Mouse (Mus musculus): ENCODE measurements around the gene Cldn34d.

The Cldn34d gene

DNA sequence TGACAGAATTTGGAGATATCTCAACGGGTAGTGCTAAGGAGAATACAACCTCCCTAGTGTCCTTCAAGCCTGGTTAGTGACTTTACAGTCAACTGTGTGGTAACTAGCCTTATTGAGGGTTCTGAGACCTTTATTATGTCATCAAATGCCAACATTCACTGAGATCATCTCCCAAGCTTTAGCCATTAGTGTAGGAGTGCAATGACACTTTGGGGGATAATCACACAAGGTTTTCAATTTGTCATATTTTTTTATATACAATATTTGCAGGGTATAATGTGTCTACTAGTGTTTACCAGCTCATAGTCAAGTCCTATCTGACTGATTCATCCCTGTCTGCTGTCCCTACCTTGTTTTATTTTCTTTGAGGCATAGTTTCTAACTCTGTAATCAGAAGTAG is at the start of gene Cldn34d:
Cldn34d (minus strand) TSS at position 101 of the 400 bp plus-strand sequence.
- no peak for DNase-seq (ENCODE audit: low spot score in 2 of 2)

GRCm38 (mm10) chrX:76598459-76599206 is 4.1 kb downstream of the Cldn34d start:
- no peak for DNase-seq (ENCODE audit: low spot score in 2 of 2)
